Mouse (Mus musculus) fat pad, adult 2 months (tissue): ENCODE results near the gene Popdc2.

Source experiments
- DNase-seq: peaks from one replicate; pipeline ENCODE4 v3.0.0-alpha.2; 2011; ENCODE audit warnings: low read depth, low spot score; ENCODE audit errors: extremely low read depth

Gene Popdc2

GRCm38 (mm10) chr16:38376163-38376840 is 14.3 kb downstream of the Popdc2 start:
- DNase-seq, result no peak

GRCm38 (mm10) chr16:38376841-38377249 is 14.8 kb downstream of the Popdc2 start:
- DNase-seq, result no peak

GRCm38 (mm10) chr16:38377546-38377945 is 15.5 kb downstream of the Popdc2 start:
- DNase-seq, result no peak

- no peak for DNase-seq
Measured at GRCm38 (mm10) chr16:38378591-38378990, 16.6 kb downstream of the Popdc2 start.

GRCm38 (mm10) chr16:38379088-38379487 is 17.1 kb downstream of the Popdc2 start:
- no peak for DNase-seq

- DNase-seq, result no peak
Measured at GRCm38 (mm10) chr16:38379493-38379892, 17.5 kb downstream of the Popdc2 start.

- DNase-seq, result no peak
Measured at GRCm38 (mm10) chr16:38379926-38380325, 17.9 kb downstream of the Popdc2 start.

- no peak for DNase-seq
Measured at GRCm38 (mm10) chr16:38383683-38384082, 21.7 kb downstream of the Popdc2 start.

GRCm38 (mm10) chr16:38385184-38385634 is 23.2 kb downstream of the Popdc2 start:
- no peak for DNase-seq

- no peak for DNase-seq
Measured at GRCm38 (mm10) chr16:38385700-38386099, 23.7 kb downstream of the Popdc2 start.

- DNase-seq, result no peak
Measured at GRCm38 (mm10) chr16:38387389-38387788, 25.4 kb downstream of the Popdc2 start.

- DNase-seq, result no peak
Measured at GRCm38 (mm10) chr16:38388757-38389156, 26.7 kb downstream of the Popdc2 start.

- no peak for DNase-seq
Measured at GRCm38 (mm10) chr16:38389284-38389893, 27.4 kb downstream of the Popdc2 start.

GRCm38 (mm10) chr16:38390322-38390721 is 28.3 kb downstream of the Popdc2 start:
- no peak for DNase-seq

- DNase-seq, result no peak
Measured at GRCm38 (mm10) chr16:38392126-38392894, 30.3 kb downstream of the Popdc2 start.

GRCm38 (mm10) chr16:38394191-38394618 is 32.2 kb downstream of the Popdc2 start:
- no peak for DNase-seq

GRCm38 (mm10) chr16:38395060-38395730 is 33.2 kb downstream of the Popdc2 start:
- no peak for DNase-seq

- peak; percentile 7 for DNase-seq
Measured at GRCm38 (mm10) chr16:38396155-38396554, 34.1 kb downstream of the Popdc2 start.

- no peak for DNase-seq
Measured at GRCm38 (mm10) chr16:38398266-38398665, 36.3 kb downstream of the Popdc2 start.

GRCm38 (mm10) chr16:38399076-38399475 is 37.1 kb downstream of the Popdc2 start:
- no peak for DNase-seq

GRCm38 (mm10) chr16:38399531-38400231 is 37.7 kb downstream of the Popdc2 start:
- DNase-seq, result peak; percentile 36
